Mouse (Mus musculus) E14TG2a.4 (cell line): ENCODE measurements at regions not wholly inside any gene's neighbourhood (a gene's known extent, or its start where the extent isn't known, plus 50 kb on each side); places are given as distances from the start of the nearest gene placed in this dataset.

Experiments used
- CTCF ChIP-seq: conservative IDR thresholded peaks from 2 replicates; pipeline ENCODE4 v1.5.1; 2014; ENCODE audit warnings: low read length
- NANOG ChIP-seq: IDR thresholded peaks from 2 replicates; pipeline ENCODE4 v1.6.1; 2014; ENCODE audit warnings: borderline replicate concordance, low read length, mixed read lengths
- POU5F1 ChIP-seq: IDR thresholded peaks from 2 replicates; pipeline ENCODE4 v1.6.1; 2014; ENCODE audit warnings: low read length, borderline replicate concordance

GRCm38 (mm10) chr13:60029591-60029990 lies 147.6 kb downstream of the Gas1 start:
- TF ChIP-seq CTCF (no peak), POU5F1 (no peak), NANOG (no peak)
